8 mouse cellular contexts compared by ENCODE assay signal in genomic region chr12:3307587-3307986, GRCm38 (mm10). TPM values are rescaled to one million over a fixed set of nuclear protein-coding genes. Genes with fewer than 3 reads are reported as not detected.
DNase-seq lines count a peak whose midpoint lies in the region; ATAC-seq and TF ChIP-seq lines count a peak whose summit lies in the region.

No protein-coding gene starts in this region.

- no peak for DNase-seq in liver, adult 2 months (ENCODE audit: extremely low read depth, low read depth, low spot score)
- no peak for DNase-seq in liver
- DNase-seq in limb, embryonic 10.5 days (ENCODE audit: low spot score), result no peak
- DNase-seq in right cerebral cortex, adult 2 months (ENCODE audit: low spot score in 2 of 2), result no peak
- DNase-seq in layer of hippocampus, postnatal 25 days (ENCODE audit: extremely low spot score in 1 of 2, low spot score in 1 of 2), result no peak
- no peak for DNase-seq in embryo, embryonic 11 days

- no peaks in the 10 kb centered on the region for H3K36me3 ChIP-seq in liver, adult 2 months (ENCODE audit: control insufficient read depth, insufficient read depth, low read length)
- no peaks in the 10 kb centered on the region for H3K36me3 ChIP-seq in embryonic facial prominence, embryonic 15.5 days
- 0 out of 2 replicates have a peak, but pooled peaks cover 3% of the 10 kb centered on the region for H3K36me3 ChIP-seq in limb, embryonic 10.5 days
- no peaks in the 10 kb centered on the region for H3K36me3 ChIP-seq in neural tube, embryonic 15.5 days

- H3K9ac ChIP-seq in liver, adult 2 months (ENCODE audit: low read depth, low read length), result peak overlapping the region; percentile 38
- 0 out of 2 replicates have a peak overlapping the region, but pooled peaks have one; percentile 26 for H3K9ac ChIP-seq in embryonic facial prominence, embryonic 15.5 days
- peak overlapping the region; percentile 45 for H3K9ac ChIP-seq in neural tube, embryonic 15.5 days (replicated peaks)

- no peak for TF ChIP-seq CTCF in liver, adult 2 months (IDR thresholded peaks at IDR 0.05; ENCODE audit: low read depth, low read length)

- no peaks in the 10 kb centered on the region for H3K9me3 ChIP-seq in embryonic facial prominence, embryonic 15.5 days (replicated peaks)
- no peaks in the 10 kb centered on the region for H3K9me3 ChIP-seq in limb, embryonic 10.5 days (replicated peaks)
- H3K9me3 ChIP-seq in neural tube, embryonic 15.5 days (replicated peaks), result no peaks in the 10 kb centered on the region

- peak overlapping the region; percentile 40 for H3K4me3 ChIP-seq in liver, adult 2 months (ENCODE audit: insufficient read depth, low read depth, low read length)
- peak overlapping the region; percentile 95 for H3K4me3 ChIP-seq in embryonic facial prominence, embryonic 15.5 days (replicated peaks)
- peak overlapping the region; percentile 88 for H3K4me3 ChIP-seq in limb, embryonic 10.5 days
- H3K4me3 ChIP-seq in neural tube, embryonic 15.5 days (replicated peaks), result peak overlapping the region; percentile 86

- no peak overlapping the region; the same call in 1 of the 2 replicates for H3K27ac ChIP-seq in liver, adult 2 months (replicated peaks; ENCODE audit: insufficient read depth, low read depth, low read length)
- no peak overlapping the region for H3K27ac ChIP-seq in embryonic facial prominence, embryonic 15.5 days (replicated peaks)
- no peak overlapping the region for H3K27ac ChIP-seq in limb, embryonic 10.5 days
- H3K27ac ChIP-seq in neural tube, embryonic 15.5 days (replicated peaks), result no peak overlapping the region

- no peak for TF ChIP-seq POLR2A in liver, adult 2 months (IDR thresholded peaks at IDR 0.05; ENCODE audit: extremely low read depth, insufficient read depth, low read length)

- WGBS in liver, adult 2 months, result 2% methylated on average over 6 of the region's 6 CpGs
- WGBS in embryonic facial prominence, embryonic 15.5 days, result 39% methylated on average over 6 of the region's 6 CpGs
- WGBS in limb, embryonic 10.5 days, result 68% methylated on average over 6 of the region's 6 CpGs
- WGBS in neural tube, embryonic 15.5 days, result 40% methylated on average over 6 of the region's 6 CpGs

- ATAC-seq in embryonic facial prominence, embryonic 15.5 days (ENCODE audit: insufficient number of reproducible peaks, low FRiP score, low TSS enrichment, low read depth), result no peak
- ATAC-seq in neural tube, embryonic 15.5 days (ENCODE audit: low FRiP score), result no peak

- H3K79me2 ChIP-seq in liver, adult 2 months (ENCODE audit: control insufficient read depth, insufficient read depth, low read length), result peaks cover 31% of the 10 kb centered on the region

- H3K4me1 ChIP-seq in liver, adult 2 months (ENCODE audit: control insufficient read depth, insufficient read depth, low read length), result peaks cover 24% of the 10 kb centered on the region
- H3K4me1 ChIP-seq in embryonic facial prominence, embryonic 15.5 days, result peaks cover 12% of the 10 kb centered on the region
- peaks cover 14% of the 10 kb centered on the region for H3K4me1 ChIP-seq in limb, embryonic 10.5 days
- H3K4me1 ChIP-seq in neural tube, embryonic 15.5 days, result peaks cover 32% of the 10 kb centered on the region

- no peaks in the 10 kb centered on the region for H3K27me3 ChIP-seq in liver, adult 2 months (ENCODE audit: control insufficient read depth, insufficient read depth, low read length)
- no peaks in the 10 kb centered on the region for H3K27me3 ChIP-seq in embryonic facial prominence, embryonic 15.5 days
- no peaks in the 10 kb centered on the region for H3K27me3 ChIP-seq in limb, embryonic 10.5 days (ENCODE audit: low read depth, poor library complexity, severe bottlenecking)
- no peaks in the 10 kb centered on the region for H3K27me3 ChIP-seq in neural tube, embryonic 15.5 days (replicated peaks)

- H3K4me2 ChIP-seq in embryonic facial prominence, embryonic 15.5 days (replicated peaks), result peak overlapping the region; percentile 76
- H3K4me2 ChIP-seq in neural tube, embryonic 15.5 days, result peak overlapping the region; percentile 72

RNA-seq across cellular contexts. Expression of gene Rab10, which starts 2.2 kb away (rescaled TPM):
- total RNA-seq in liver, adult 2 months (2014; rRNA removed), result 42.8 and 43.4 TPM in 2 replicates
- 18.7 and 21.5 TPM in 2 replicates for polyA plus RNA-seq in liver, adult 2 months (2012; rRNA removed)
- polyA plus RNA-seq in embryonic facial prominence, embryonic 15.5 days (2015; fragmentation: Nextera tagmentation; extraction: Ambion mirVana), result 90.2 and 96.1 TPM in 2 replicates
- polyA plus RNA-seq in limb, embryonic 10.5 days (2016; fragmentation: Nextera tagmentation; extraction: Ambion mirVana), result 67.2 and 74.8 TPM in 2 replicates
- 135 and 148 TPM in 2 replicates for polyA plus RNA-seq in neural tube, embryonic 15.5 days (2015; fragmentation: Nextera tagmentation; extraction: Ambion mirVana)
- total RNA-seq in layer of hippocampus, postnatal 25 days (2021), result 100 to 1,000 TPM; 164 to 173 TPM

RNA-seq across cellular contexts. Expression of gene Kif3c, which starts 57.3 kb away (rescaled TPM):
- total RNA-seq in liver, adult 2 months (2014; rRNA removed), result 0.55 and 1.0 TPM in 2 replicates
- polyA plus RNA-seq in liver, adult 2 months (2012; rRNA removed), result 0.68 and 0.99 TPM in 2 replicates
- polyA plus RNA-seq in embryonic facial prominence, embryonic 15.5 days (2015; fragmentation: Nextera tagmentation; extraction: Ambion mirVana), result 13.2 and 14.8 TPM in 2 replicates
- polyA plus RNA-seq in limb, embryonic 10.5 days (2016; fragmentation: Nextera tagmentation; extraction: Ambion mirVana), result 13.2 and 16.4 TPM in 2 replicates
- 64.9 and 74.1 TPM in 2 replicates for polyA plus RNA-seq in neural tube, embryonic 15.5 days (2015; fragmentation: Nextera tagmentation; extraction: Ambion mirVana)
- 100 to 1,000 TPM; 174 to 177 TPM for total RNA-seq in layer of hippocampus, postnatal 25 days (2021)

Comparison
In these comparisons a context has a peak if more than half of its experiments do, and no peak if none do; other contexts are left out.
1. H3K4me3 ChIP-seq: peak in every context shown above with its lines; median percentile 95 in embryonic facial prominence, embryonic 15.5 days; 88 in limb, embryonic 10.5 days; 86 in neural tube, embryonic 15.5 days; 40 in liver, adult 2 months.